Mouse (Mus musculus): Measurements from ENCODE around the gene Gngt2. TPM values are rescaled to one million over a fixed set of nuclear protein-coding genes. Genes with fewer than 3 reads are reported as not detected.

Gene Gngt2
- polyA plus RNA-seq (2015; fragmentation: Nextera tagmentation; extraction: Ambion mirVana), result 12.9 and 13.3 TPM in 2 replicates

GRCm38 (mm10) chr11:95837059-95837458 lies at the start of gene Gngt2:
Gene Gngt2 (plus strand): TSS chr11:95837216.
- no peak for ATAC-seq (ENCODE audit: insufficient number of reproducible peaks, insufficient read depth, low FRiP score, low TSS enrichment, low read depth)
- Histone ChIP-seq H3K27me3 (peaks cover 70% of the 10 kb centered on the region), H3K4me2 (no peak within 1 kb of the TSS; the same call in 1 of the 2 replicates), H3K4me3 (no peak within 1 kb of the TSS), H3K4me1 (peaks cover 38% of the 10 kb centered on the region), H3K9ac (no peak within 1 kb of the TSS), H3K9me3 (no peaks in the 10 kb centered on the region), H3K27ac (0 out of 2 replicates have a peak within 1 kb of the TSS, but pooled peaks have one; percentile 5), H3K36me3 (no peaks in the 10 kb centered on the region)
- 51% methylated on average over 10 of the region's 10 CpGs for WGBS

DNA sequence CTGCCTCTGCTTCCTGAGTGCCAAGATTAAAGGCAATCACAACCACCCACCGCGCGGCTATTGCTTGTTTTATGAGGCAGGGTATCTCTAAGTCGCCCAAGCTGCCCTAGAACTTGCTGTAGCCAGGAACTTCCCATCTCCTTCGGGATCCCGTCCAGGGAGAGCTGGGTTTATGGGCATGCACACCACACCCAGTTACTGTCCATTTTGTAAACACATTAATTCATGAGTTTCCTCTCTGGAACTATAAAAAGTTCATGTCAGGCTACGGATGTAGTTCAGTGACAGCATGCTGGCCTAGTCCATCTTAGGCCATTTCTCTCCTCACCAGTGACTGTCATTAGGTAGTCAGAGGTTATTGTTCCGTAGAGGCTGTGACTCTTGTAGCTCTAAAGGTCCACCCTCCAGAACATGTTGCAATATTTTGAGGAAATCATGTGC lies 47.5 kb upstream of the Gngt2 start:
- Histone ChIP-seq H3K9ac (no peak overlapping the region), H3K36me3 (no peaks in the 10 kb centered on the region), H3K4me3 (no peak overlapping the region), H3K27ac (no peak overlapping the region), H3K4me2 (no peak overlapping the region), H3K27me3 (no peaks in the 10 kb centered on the region), H3K4me1 (peaks cover 5% of the 10 kb centered on the region), H3K9me3 (no peaks in the 10 kb centered on the region)
- WGBS, result 85% methylated on average over 8 of the region's 8 CpGs
- no peak for ATAC-seq (ENCODE audit: insufficient number of reproducible peaks, insufficient read depth, low FRiP score, low TSS enrichment, low read depth)

DNA sequence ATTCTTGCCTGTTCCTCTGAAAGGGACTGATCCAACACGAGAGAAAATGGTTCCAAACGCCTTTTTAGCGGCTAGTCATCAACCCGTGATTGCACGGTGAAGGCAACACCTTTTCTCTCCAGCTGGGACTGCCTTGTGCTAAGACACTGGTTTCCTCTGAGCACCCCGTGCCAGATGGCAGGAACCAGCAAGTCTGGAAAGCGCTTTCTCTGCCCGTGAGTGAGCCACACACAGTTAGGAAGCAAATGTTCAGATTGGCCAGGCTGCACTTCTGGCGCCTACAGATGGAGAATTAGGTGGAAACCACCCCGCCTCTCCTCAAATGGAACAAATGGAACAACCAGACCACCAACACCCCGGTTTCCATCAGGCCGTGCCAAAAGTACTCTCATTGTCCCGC lies 45.2 kb upstream of the Gngt2 start:
- Histone ChIP-seq H3K4me3 (no peak overlapping the region), H3K27me3 (peaks cover 8% of the 10 kb centered on the region), H3K36me3 (no peaks in the 10 kb centered on the region), H3K27ac (no peak overlapping the region), H3K4me1 (peaks cover 17% of the 10 kb centered on the region), H3K9me3 (no peaks in the 10 kb centered on the region), H3K9ac (no peak overlapping the region), H3K4me2 (no peak overlapping the region)
- WGBS, result 84% methylated on average over 13 of the region's 13 CpGs
- no peak for ATAC-seq (ENCODE audit: insufficient number of reproducible peaks, insufficient read depth, low FRiP score, low TSS enrichment, low read depth)

DNA sequence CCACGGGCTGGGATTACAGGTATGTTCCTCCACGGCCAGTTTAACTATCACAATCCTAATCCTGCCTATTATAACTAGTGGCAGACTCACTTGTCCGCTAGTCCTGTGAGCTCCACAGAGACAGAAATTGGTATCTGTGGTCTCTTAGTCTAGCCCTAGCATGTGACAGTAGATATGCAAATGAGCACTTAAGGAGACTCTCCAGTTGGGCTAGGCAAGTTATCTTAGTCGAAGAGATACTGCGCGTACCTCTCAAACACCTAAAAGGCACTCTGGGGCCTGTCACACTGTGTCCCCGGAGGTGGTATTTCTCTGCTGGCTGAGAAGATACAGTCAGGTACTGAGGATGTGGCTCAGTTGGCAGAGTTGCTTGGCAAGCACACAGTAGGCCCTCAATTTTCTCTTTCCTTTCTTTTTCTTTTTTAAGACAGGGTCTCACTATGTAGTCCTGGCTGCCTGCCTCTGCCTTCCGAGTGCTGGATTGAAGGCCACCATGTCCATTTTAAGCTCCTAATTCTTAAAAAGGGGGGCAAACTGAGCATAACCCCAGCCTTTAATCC lies 44.0 kb upstream of the Gngt2 start:
- Histone ChIP-seq H3K27ac (no peak overlapping the region), H3K9ac (no peak overlapping the region), H3K4me2 (no peak overlapping the region), H3K4me1 (peaks cover 20% of the 10 kb centered on the region), H3K27me3 (peaks cover 16% of the 10 kb centered on the region), H3K36me3 (no peaks in the 10 kb centered on the region), H3K4me3 (no peak overlapping the region), H3K9me3 (no peaks in the 10 kb centered on the region)
- no peak for ATAC-seq (ENCODE audit: insufficient number of reproducible peaks, insufficient read depth, low FRiP score, low TSS enrichment, low read depth)
- 89% methylated on average over 8 of the region's 8 CpGs for WGBS

GRCm38 (mm10) chr11:95794201-95794600 lies 42.8 kb upstream of the Gngt2 start:
- Histone ChIP-seq H3K27me3 (peaks cover 16% of the 10 kb centered on the region), H3K4me1 (peaks cover 20% of the 10 kb centered on the region), H3K36me3 (no peaks in the 10 kb centered on the region), H3K4me3 (no peak overlapping the region), H3K9me3 (no peaks in the 10 kb centered on the region), H3K9ac (no peak overlapping the region), H3K4me2 (no peak overlapping the region), H3K27ac (no peak overlapping the region)
- WGBS, result 57% methylated on average over 5 of the region's 5 CpGs
- ATAC-seq (ENCODE audit: insufficient number of reproducible peaks, insufficient read depth, low FRiP score, low TSS enrichment, low read depth), result no peak

- ATAC-seq (ENCODE audit: insufficient number of reproducible peaks, insufficient read depth, low FRiP score, low TSS enrichment, low read depth), result no peak
- Histone ChIP-seq H3K27me3 (peaks cover 16% of the 10 kb centered on the region), H3K27ac (no peak overlapping the region), H3K9me3 (no peaks in the 10 kb centered on the region), H3K4me2 (no peak overlapping the region), H3K4me1 (peaks cover 20% of the 10 kb centered on the region), H3K9ac (no peak overlapping the region), H3K4me3 (no peak overlapping the region), H3K36me3 (no peaks in the 10 kb centered on the region)
- WGBS, result 53% methylated on average over 5 of the region's 5 CpGs
Measured at GRCm38 (mm10) chr11:95795582-95795981, 41.4 kb upstream of the Gngt2 start.

DNA sequence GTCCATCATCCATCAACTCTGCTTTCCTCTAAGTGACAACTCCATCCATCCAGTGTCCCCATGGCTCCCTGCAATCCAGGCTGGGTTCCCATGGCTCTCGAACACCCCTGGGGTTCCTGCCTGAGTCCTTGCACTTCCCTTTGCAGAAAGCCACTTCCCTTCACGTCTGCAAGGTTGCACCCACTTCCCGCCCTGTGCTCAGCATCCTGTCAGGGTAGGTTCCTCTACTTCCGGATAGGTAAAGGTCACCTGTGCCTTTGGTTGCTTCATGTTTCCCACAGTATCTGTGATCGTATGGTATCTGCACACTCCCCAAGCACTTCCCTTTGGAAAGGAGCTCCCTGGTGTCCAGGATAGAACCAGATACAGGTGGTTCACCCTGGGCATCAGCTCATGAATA lies 32.0 kb upstream of the Gngt2 start:
- Histone ChIP-seq H3K9ac (no peak overlapping the region), H3K27ac (no peak overlapping the region), H3K4me2 (no peak overlapping the region), H3K36me3 (no peaks in the 10 kb centered on the region), H3K9me3 (no peaks in the 10 kb centered on the region), H3K4me3 (no peak overlapping the region), H3K4me1 (no peaks in the 10 kb centered on the region), H3K27me3 (no peaks in the 10 kb centered on the region)
- ATAC-seq (ENCODE audit: insufficient number of reproducible peaks, insufficient read depth, low FRiP score, low TSS enrichment, low read depth), result no peak
- 72% methylated on average over 5 of the region's 5 CpGs for WGBS

DNA sequence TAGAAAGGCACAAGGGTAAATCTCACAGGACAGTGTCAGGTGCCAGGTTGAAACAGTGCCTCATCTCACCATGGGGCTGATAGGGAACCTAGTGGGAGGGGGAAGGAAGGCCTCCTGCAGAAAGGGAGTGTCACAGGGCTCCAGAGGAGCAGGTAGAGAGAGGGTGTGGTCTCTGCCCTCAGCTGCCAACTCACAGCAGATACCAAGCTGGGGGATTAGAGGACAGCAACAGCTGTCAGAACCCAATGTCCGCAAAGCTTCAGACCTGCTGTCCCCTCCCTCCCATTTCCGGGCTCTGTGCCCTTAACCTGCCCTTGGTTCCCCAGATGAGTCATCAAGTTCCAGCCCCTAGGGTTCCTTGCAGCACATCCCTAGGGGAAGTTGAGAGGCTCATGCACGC lies 31.5 kb upstream of the Gngt2 start:
- Histone ChIP-seq H3K9me3 (no peaks in the 10 kb centered on the region), H3K27me3 (no peaks in the 10 kb centered on the region), H3K4me1 (no peaks in the 10 kb centered on the region), H3K36me3 (no peaks in the 10 kb centered on the region), H3K4me2 (no peak overlapping the region), H3K9ac (no peak overlapping the region), H3K4me3 (no peak overlapping the region), H3K27ac (no peak overlapping the region)
- 42% methylated on average over 3 of the region's 3 CpGs for WGBS
- no peak for ATAC-seq (ENCODE audit: insufficient number of reproducible peaks, insufficient read depth, low FRiP score, low TSS enrichment, low read depth)

DNA sequence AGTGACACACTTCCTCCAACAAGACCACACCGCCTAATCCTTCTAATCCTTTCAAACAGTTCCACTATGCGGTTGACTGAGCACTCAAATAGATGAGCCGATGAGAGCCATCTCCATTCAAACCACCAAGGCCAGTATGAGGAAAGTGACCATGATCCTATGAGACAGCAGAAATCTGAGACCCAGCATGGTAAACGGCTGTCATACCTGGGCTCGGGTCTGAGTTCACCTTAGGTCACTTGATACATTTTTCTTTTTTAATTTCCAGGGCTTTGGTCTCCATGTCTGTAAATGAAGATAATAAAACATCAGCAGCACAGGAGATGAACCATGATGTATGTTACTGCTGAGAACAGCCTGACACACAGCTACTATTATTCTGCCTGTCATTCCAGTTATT lies 29.1 kb upstream of the Gngt2 start:
- Histone ChIP-seq H3K4me2 (no peak overlapping the region), H3K9me3 (no peaks in the 10 kb centered on the region), H3K27ac (no peak overlapping the region), H3K4me1 (no peaks in the 10 kb centered on the region), H3K4me3 (no peak overlapping the region), H3K9ac (no peak overlapping the region), H3K36me3 (no peaks in the 10 kb centered on the region), H3K27me3 (no peaks in the 10 kb centered on the region)
- 91% methylated on average over 5 of the region's 5 CpGs for WGBS
- ATAC-seq (ENCODE audit: insufficient number of reproducible peaks, insufficient read depth, low FRiP score, low TSS enrichment, low read depth), result no peak

- ATAC-seq (ENCODE audit: insufficient number of reproducible peaks, insufficient read depth, low FRiP score, low TSS enrichment, low read depth), result peak; percentile 29; the same call in 1 of the 2 replicates
- Histone ChIP-seq H3K4me2 (no peak overlapping the region), H3K4me3 (no peak overlapping the region), H3K27me3 (no peaks in the 10 kb centered on the region), H3K9me3 (no peaks in the 10 kb centered on the region), H3K4me1 (no peaks in the 10 kb centered on the region), H3K27ac (no peak overlapping the region), H3K36me3 (no peaks in the 10 kb centered on the region), H3K9ac (no peak overlapping the region)
- 76% methylated on average over 5 of the region's 5 CpGs for WGBS
Measured at GRCm38 (mm10) chr11:95808448-95809011, 28.5 kb upstream of the Gngt2 start.

DNA sequence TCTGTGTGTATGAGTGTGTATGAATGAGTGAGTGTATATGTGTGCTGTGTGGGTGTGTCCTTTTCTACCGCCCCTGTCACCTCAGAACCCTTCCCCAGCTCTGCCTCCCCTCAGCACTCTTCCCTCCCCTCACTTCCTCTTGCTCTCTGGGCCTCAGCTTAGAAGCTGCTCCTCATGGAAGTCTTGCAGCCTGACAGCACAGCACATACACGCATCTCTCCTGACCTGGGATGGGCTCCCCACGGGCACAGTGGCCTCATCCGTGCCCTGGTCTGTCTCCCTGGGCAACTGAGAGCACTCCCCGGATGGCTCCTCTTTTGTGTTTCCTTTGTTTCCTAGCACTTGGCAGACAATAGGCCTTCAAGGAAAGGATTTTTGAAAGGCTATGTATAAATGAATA lies 27.4 kb upstream of the Gngt2 start:
- WGBS, result 47% methylated on average over 5 of the region's 5 CpGs
- no peaks in the 10 kb centered on the region for H3K27me3 ChIP-seq
- no peak for ATAC-seq (ENCODE audit: insufficient number of reproducible peaks, insufficient read depth, low FRiP score, low TSS enrichment, low read depth)

DNA sequence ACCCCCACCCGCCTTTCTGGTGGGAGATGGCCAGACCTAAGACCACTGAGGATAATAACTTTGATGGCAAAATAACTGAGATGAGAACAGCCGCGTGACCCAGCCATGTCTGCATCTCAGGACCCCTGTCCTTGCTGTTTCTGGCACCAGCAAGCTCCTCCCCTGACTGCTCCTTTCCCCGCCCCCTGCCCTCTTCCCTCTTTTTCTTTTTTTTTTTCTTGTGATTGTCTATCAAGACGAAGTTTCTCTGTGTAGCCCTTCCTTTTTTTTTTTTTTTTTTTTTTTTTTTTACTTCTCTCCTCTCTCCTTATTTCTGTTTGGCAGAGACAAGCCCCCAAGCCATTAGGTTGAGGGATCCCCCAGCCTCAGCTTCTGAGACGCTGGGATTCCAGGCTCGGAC lies 26.2 kb upstream of the Gngt2 start:
- no peaks in the 10 kb centered on the region for H3K27me3 ChIP-seq
- ATAC-seq (ENCODE audit: insufficient number of reproducible peaks, insufficient read depth, low FRiP score, low TSS enrichment, low read depth), result no peak
- no peak overlapping the region for H3K4me3 ChIP-seq
- WGBS, result 51% methylated on average over 7 of the region's 7 CpGs
- H3K4me1 ChIP-seq, result no peaks in the 10 kb centered on the region
- no peak overlapping the region for H3K4me2 ChIP-seq
- H3K36me3 ChIP-seq, result no peaks in the 10 kb centered on the region
- H3K9ac ChIP-seq, result no peak overlapping the region
- H3K9me3 ChIP-seq, result no peaks in the 10 kb centered on the region; the same call in 1 of the 2 replicates
- H3K27ac ChIP-seq, result no peak overlapping the region

More for the DNA sequence above, 27.4 kb upstream of the Gngt2 start:
- no peaks in the 10 kb centered on the region for H3K4me1 ChIP-seq
- H3K36me3 ChIP-seq, result no peaks in the 10 kb centered on the region
- H3K9me3 ChIP-seq, result no peaks in the 10 kb centered on the region; the same call in 1 of the 2 replicates
- H3K27ac ChIP-seq, result no peak overlapping the region
- H3K4me2 ChIP-seq, result no peak overlapping the region
- no peak overlapping the region for H3K4me3 ChIP-seq
- H3K9ac ChIP-seq, result no peak overlapping the region

All from embryonic facial prominence, embryonic 13.5 days (tissue).